Mouse (Mus musculus): ENCODE results near the gene Myrf.

DNA sequence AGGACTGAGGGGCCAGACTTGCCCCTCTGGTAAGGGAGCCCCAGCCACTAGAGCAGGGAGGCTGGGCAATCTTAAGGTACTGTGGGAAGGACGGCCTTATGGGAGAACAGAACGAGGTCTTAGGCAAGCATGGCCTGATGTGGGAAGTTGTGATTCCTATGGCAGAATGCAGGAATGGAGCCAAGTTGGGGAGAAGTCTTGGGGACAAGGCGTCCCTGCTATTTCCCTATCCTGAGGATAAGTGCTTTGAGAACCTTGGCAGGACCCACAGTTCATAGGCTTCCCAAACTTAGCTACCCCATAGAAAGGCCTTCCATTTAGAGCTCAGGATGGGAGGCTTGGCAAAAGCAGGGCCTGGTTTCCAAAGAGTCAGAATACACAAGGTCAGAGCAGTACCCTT, 31.7 kb downstream of the Myrf start:
- TF ChIP-seq CTCF (IDR thresholded peaks at IDR 0.05) (no peak), EP300 (IDR thresholded peaks at IDR 0.05) (no peak)
